Mouse (Mus musculus) spleen, postnatal 4 days (tissue): ENCODE results near the gene Gm43738.
A peak's percentile ranks its signal among the peaks of the same experiment; 100 is the strongest.
"Not testable (repeated sequence)": the region's sequence is repeated elsewhere in the genome, so short reads cannot be mapped to it uniquely, and the experiment has no call there.

ENCODE experiments used
- DNase-seq, 2 experiments: peaks; one replicate each; pipeline ENCODE4 v3.0.0; 2022; ENCODE audit warnings: low spot score in 2 of 2

Gene Gm43738

DNA sequence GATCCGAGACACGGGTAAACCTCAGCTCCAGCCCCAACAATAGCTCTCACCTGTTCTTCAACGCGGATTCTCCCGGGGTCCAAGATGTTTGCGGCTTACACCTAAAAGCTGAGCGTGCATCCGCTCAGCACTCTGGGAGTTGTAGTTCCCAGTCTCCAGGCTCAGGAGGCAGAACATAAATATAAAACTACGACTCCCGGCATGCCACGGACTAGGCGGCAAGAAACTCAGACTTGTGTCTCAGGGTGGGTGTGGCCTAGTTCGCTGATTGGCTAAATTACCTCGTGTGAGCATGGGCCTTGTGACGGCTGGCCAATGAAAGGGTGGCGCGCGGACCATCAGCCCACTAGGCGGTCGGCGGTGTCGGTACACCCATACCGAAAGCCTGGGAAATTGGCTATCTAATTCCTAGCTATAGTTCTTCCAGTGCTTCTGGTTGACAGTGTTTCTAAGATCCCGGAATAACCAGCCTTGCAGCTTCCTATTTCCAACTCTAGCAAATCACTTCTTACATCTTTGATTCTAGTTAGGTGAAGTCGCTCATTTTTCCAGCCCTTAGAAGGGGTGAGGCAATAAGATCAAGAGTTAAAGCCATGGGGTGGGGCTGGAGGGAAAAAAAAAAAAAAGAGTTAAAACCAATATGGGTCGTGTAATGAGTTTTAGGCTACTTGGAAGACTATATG lies 1.1 kb upstream of the Gm43738 start, which contains the start of gene Fdps:
Gene Fdps (minus strand): TSS at position 148 of the 683 bp plus-strand sequence.
- DNase-seq = peak; percentile 94 to 95

DNA sequence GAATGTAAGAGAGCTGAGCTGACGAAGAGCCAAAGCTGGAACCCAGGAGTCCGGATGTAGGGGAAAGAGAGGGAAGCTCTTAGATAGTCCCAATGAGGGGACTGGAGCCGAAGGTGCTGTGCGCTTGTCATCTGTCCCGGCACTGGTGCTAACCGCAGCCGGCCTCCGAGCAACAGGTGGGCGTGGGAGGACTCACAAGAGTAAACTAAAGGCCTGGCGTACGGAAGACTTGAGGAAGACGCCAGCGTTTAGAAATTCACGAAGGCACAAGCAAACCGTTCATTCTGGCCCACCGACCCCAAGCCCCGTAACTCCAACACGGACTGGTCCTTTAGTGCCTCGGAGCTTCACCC lies 536 bp upstream of the Gm43738 start:
- DNase-seq = no peak

DNA sequence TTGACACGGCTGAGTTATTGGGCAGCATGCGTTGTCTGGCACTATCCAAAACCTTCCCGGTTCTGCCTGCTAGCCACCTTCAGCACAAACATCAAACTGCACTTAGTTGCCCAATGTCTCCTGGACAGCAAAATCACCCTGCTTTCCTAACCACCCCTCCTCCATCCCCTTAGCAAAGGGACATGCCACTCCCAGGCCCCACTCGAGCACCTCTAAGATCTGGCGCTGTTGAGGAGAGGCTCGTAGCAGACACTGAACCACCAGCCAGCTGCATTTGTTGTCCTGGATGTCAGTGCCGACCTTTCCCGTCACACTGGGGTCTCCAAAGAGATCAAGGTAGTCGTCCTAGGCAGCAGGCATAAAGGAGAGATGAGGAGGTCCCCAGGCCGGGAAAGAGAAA lies 6.9 kb downstream of the Gm43738 start:
- no peak for DNase-seq

DNA sequence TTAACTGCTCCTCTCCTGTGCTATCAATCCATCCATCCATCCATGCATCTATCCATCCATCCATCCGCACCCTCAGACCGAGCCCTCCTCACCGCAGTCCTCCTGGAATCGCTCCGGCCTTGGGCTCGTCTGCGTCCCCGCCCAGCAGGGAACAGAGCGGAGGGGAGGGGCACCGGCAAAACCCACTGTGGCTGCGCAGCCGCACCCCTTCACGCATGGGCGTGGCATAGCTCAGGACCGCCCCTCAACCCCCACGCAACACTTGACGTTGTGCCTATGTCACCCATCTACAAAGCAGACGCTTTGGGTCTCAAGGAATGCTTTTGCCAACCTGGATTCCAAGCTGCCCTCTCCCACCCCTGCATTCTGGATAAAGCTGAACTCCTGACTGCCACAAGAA lies 7.7 kb downstream of the Gm43738 start, which contains the start of gene Rusc1:
Gene Rusc1 (minus strand): TSS at position 137 of the 400 bp plus-strand sequence.
- DNase-seq = peak; percentile 74 to 80

GRCm38 (mm10) chr3:89092509-89093090 lies 8.3 kb downstream of the Gm43738 start:
- no peak for DNase-seq

DNA sequence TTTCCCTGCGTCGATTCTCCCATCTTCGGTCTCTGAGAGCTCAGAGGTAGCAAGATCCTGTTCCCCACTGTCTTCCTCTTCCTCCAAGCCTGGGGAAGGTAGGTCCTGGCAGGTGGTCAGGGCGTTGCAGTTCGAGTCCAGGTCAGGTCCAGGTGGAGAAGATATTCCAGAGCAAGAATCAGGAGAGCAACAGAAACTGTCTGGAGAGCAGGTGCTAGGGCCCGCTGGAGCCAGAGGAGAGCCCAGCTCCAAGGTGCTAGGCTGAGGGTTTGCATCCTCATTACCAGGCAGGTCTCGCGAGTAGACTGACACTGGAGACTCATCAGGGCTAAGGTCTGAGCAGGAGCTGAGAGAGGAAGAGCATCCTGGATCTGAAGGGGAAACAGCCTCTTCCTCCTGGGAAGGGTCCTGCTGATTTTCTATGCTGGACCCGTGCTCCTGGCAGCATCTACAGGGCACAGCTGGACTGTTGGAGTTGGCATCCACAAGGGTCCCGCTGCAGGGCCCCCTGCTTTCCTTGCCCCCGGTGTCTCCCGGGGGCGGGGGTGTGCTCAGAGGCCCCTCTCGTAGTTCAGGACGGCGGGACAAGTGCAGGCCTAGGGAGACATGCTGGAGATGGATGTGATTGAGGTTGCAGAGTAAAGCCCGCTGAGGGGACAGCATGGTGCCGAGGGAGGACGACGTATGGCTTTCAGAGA lies 8.9 kb downstream of the Gm43738 start:
- DNase-seq = no peak

DNA sequence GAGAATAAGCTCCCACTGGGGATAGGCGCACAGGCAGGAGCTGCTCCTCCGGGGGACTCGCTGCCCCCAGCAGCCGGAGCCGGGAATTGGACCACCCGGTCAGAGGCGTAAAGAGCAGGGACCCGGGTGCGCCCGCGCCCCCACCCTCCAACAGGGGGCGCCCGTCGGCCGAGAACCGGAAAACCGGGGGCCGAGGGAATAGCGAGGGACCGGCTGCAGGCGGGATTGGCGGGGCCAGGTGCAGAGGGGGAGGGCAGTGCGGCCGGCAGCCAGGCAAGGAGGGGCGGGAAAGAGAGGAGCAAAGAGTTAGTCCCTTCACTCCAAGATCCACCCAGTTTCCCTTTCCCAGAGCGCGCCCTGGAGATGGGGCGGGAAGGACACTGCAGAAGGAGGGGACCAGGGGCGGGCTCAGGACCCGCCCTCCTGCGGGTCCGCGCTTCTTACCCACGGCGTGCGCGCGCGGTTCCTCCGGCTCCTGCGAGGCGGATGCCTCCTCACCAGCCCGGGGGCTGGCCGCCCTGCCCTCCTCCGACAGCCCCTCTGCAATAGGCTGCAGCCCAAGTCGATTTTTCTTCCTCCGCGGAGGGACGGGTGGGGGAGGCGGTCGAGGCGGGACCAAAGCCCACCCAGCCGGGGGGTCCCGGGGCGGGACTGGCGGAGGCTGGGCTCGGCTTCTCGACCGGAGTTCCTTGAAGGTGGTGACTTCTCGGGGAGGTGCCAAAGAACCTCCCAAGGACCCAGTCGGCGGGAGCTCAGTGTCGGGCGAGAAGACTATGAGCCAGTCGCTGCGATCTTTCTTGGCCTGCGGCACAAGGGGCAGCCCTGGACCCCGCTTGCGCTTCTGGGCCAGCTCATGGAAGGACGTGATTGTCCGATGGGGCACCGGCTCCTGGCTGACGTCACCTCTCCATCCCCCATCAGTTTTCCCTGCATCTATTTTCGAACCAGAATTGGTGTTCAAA lies 9.9 kb downstream of the Gm43738 start:
- DNase-seq = peak; percentile 78 to 94

DNA sequence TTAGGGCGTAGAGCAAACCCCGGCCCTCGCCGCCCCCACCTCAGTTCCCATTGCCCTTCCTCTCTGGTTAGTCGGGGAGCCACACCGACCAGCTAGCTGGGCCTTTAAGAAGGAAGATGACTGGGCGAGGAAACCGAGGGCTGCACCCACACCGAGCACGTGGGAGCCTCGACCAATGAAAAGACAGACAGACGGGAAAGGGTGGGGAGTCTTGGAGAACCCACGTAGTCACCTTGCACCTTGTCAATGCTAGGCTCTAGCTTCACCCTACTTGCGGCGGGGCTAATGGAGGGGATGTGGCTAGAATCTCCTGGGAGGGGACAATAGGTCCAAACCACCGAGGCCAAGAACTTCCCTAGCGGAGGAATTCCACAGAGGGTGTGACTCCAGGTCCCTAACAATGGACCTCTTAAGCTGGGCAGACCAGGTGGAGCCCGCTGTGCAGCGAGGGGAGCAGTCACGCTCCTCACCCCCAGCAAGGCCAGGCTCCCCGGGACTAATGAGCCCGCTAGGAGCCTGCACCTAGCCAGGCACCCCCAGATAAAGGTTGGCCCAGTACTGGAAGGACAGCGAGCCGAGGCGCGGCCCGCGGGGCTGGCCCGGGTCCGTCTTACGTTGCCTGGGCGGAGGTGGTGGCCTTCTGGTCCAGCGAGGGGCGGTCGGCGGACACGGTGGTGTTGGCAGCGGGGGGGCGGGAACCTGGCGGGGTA lies 10.9 kb downstream of the Gm43738 start:
- peak; percentile 83 to 90 for DNase-seq

- DNase-seq = no peak
Observed at GRCm38 (mm10) chr3:89088974-89089373, 11.9 kb downstream of the Gm43738 start.

DNA sequence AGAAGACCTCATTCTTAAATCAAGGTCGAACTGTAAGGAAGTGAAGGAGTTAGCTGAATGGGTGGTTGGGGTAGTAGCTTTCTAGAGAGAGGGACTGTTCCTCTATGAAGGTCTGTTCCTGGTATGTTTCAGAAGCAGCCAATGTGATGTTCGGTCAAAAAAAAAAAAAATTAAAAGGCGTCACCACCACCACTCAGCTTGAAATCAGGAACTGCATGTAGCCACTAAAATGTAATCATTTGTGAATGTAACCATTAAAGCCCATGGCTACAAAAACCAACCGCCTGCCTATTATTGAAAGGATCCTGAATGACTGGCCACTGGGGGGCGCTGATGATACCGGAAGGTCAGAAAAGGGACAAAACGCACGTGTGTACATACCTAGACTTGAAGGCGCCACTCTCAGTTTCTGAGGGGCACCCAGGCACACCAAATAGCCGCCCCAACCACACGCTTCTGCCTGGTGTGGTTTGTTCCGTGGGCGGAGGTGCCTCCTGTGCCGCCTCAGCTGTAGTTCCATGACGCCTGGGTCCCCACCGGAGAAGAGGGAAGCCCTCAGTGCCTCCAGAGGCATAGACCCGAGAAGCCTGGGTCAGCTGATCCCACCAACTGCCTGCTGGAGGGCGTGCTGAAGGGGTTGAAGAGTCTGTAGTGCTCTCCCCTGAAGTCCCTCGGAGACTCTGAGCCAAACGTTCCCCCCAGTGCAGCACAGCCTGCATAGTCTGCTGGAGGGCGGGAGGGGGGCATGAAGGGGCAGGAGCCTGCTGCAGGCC lies 13.4 kb downstream of the Gm43738 start:
- peak; percentile 86 to 97 for DNase-seq

GRCm38 (mm10) chr3:89084654-89085190 lies 16.2 kb downstream of the Gm43738 start:
- no peak for DNase-seq

DNA sequence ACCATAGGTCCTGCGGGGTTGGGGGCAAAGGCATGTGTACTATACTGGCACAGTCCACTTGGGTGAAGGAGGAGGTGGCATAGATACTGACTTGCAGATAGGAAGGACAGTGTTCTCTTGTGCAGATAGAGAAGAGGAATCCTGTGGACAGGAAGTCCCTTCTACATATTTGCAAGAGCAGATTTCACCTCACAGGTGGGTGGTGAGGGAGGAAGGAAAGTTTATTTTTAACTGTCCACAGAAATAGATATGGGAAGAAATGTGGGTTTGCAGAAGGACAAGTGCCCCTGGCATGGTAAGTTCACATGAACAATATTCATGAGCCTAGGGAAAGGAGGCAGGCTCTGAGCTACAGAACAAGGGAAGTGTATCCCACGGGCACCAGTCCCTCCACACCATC lies 16.8 kb downstream of the Gm43738 start:
- DNase-seq = no peak

- DNase-seq = not testable (repeated sequence)
Observed at GRCm38 (mm10) chr3:89082287-89082686, 18.6 kb downstream of the Gm43738 start.

DNA sequence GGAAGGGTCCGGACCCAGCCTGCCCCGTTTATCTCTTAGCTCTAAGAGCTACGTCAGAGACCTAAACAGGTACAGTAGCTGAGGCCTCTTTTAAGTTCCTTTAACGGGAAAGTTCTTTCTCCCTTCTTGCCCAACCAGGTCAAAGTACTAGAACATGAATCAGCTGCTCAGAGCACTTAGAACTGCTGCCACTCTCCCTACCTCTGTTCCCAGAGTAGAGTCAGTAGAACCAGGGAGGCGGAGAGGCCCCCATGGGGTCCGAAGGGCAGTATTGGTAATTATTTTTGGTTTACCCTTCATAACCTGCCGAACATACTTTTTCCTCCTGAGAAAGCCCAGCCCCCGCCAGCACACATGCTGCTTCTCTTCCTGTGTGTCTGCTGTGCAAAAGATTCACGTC lies 23.5 kb downstream of the Gm43738 start:
- DNase-seq = no peak

- DNase-seq = no peak
Observed at GRCm38 (mm10) chr3:89067265-89067664, 33.6 kb downstream of the Gm43738 start.

- DNase-seq = no peak
Observed at GRCm38 (mm10) chr3:89061696-89062095, 39.2 kb downstream of the Gm43738 start.

- peak in 1 of 2 experiments; percentile 66 for DNase-seq
Observed at GRCm38 (mm10) chr3:89058783-89059182, 42.1 kb downstream of the Gm43738 start.

- no peak for DNase-seq
Observed at GRCm38 (mm10) chr3:89058361-89058760, 42.5 kb downstream of the Gm43738 start.

DNA sequence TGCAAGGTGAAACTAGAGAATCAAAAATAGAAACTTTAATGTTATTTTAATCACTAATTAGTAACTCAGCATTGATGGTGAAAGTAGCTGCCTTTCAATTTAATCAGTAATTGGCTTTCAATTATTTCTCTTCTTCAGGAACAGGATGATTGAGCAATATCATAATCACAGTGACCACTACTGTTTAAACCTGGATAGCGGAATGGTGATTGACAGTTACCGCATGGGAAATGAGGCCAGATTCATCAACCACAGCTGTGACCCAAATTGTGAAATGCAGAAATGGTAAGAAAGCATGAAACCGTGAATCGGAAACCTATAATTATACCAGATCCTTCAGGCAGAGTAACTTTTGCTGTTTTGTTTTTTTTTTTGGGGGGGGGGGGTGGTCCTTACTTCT lies 57.5 kb downstream of the Gm43738 start:
- no peak for DNase-seq
